Mouse (Mus musculus) stomach, embryonic 15.5 days (tissue): Measurements from ENCODE around the gene Shtn1. TPM values are rescaled to one million over a fixed set of nuclear protein-coding genes. Genes with fewer than 3 reads are reported as not detected.

Source experiments
- ATAC-seq: fragments of 200-750 bp; cut with Nextera tagmentation; 2 replicates; pipeline ENCODE4 v1.8.0; 2017; ENCODE audit warnings: low read depth, moderate number of reproducible peaks, moderate TSS enrichment; ENCODE audit not compliant: insufficient read depth, low FRiP score
- H3K27ac ChIP-seq: fragments of 300-500 bp; sonication (generic); 2 replicates; pipeline ENCODE4 v1.5.1; 2015; ENCODE audit warnings: mild to moderate bottlenecking, inconsistent platforms
- H3K27me3 ChIP-seq: fragments of 300-500 bp; sonication (generic); replicated peaks from 2 replicates; pipeline ENCODE4 v1.6.1; 2015; ENCODE audit warnings: inconsistent platforms
- H3K36me3 ChIP-seq: fragments of 300-500 bp; sonication (generic); 2 replicates; pipeline ENCODE4 v1.6.1; 2015; ENCODE audit warnings: inconsistent platforms
- H3K4me1 ChIP-seq: fragments of 300-500 bp; sonication (generic); 2 replicates; pipeline ENCODE4 v1.6.1; 2015; ENCODE audit warnings: inconsistent platforms
- H3K4me2 ChIP-seq: fragments of 300-500 bp; sonication (generic); 2 replicates; pipeline ENCODE4 v1.6.1; 2015; ENCODE audit warnings: mild to moderate bottlenecking, inconsistent platforms
- H3K4me3 ChIP-seq: fragments of 300-500 bp; sonication (generic); replicated peaks from 2 replicates; pipeline ENCODE4 v1.5.1; 2015; ENCODE audit warnings: inconsistent platforms
- H3K9ac ChIP-seq: fragments of 300-500 bp; sonication (generic); 2 replicates; pipeline ENCODE4 v1.6.1; 2015; ENCODE audit warnings: inconsistent platforms
- H3K9me3 ChIP-seq: fragments of 300-500 bp; sonication (generic); 2 replicates; pipeline ENCODE4 v1.6.1; 2016; ENCODE audit warnings: inconsistent platforms
- WGBS: fragments of 180-500 bp; shearing (Covaris S2); methylation state at CpG from one replicate; pipeline ENCODE4 v1.1.7; 2015; 5-methylcytosine and 5-hydroxymethylcytosine counted together
- polyA plus RNA-seq: library from polyadenylated mRNA; unstranded; fragments of >200 nt; fragmentation: Nextera tagmentation; extraction: Ambion mirVana; gene quantifications from 2 replicates; pipeline ENCODE4 v1.2.1, GENCODE M21; 2015

Shtn1 gene
- polyA plus RNA-seq, 1 experiment from 2014 or later = 10.0 TPM

GRCm38 (mm10) chr19:59051622-59052021 lies 24.3 kb downstream of the Shtn1 start:
- Histone ChIP-seq H3K4me2 (no peak overlapping the region), H3K9me3 (no peaks in the 10 kb centered on the region), H3K27me3 (no peaks in the 10 kb centered on the region), H3K4me1 (no peaks in the 10 kb centered on the region), H3K27ac (no peak overlapping the region), H3K9ac (no peak overlapping the region), H3K4me3 (no peak overlapping the region), H3K36me3 (no peaks in the 10 kb centered on the region)
- WGBS = 87% methylated on average over 9 of the region's 9 CpGs
- ATAC-seq = no peak

GRCm38 (mm10) chr19:59048852-59049251 lies 27.0 kb downstream of the Shtn1 start:
- WGBS = 82% methylated on average over 6 of the region's 6 CpGs
- Histone ChIP-seq H3K9me3 (no peaks in the 10 kb centered on the region), H3K9ac (no peak overlapping the region), H3K27me3 (no peaks in the 10 kb centered on the region), H3K4me2 (no peak overlapping the region), H3K4me3 (no peak overlapping the region), H3K27ac (no peak overlapping the region), H3K4me1 (no peaks in the 10 kb centered on the region), H3K36me3 (no peaks in the 10 kb centered on the region)
- ATAC-seq = no peak

- Histone ChIP-seq H3K9ac (no peak overlapping the region), H3K9me3 (no peaks in the 10 kb centered on the region), H3K4me1 (no peaks in the 10 kb centered on the region), H3K27ac (no peak overlapping the region), H3K4me2 (no peak overlapping the region), H3K4me3 (no peak overlapping the region), H3K36me3 (no peaks in the 10 kb centered on the region), H3K27me3 (no peaks in the 10 kb centered on the region)
- no peak for ATAC-seq
- WGBS = 85% methylated on average over 5 of the region's 5 CpGs
Observed at GRCm38 (mm10) chr19:59047511-59047910, 28.4 kb downstream of the Shtn1 start.

GRCm38 (mm10) chr19:59041086-59041485 lies 34.8 kb downstream of the Shtn1 start:
- H3K27ac ChIP-seq = no peak overlapping the region
- H3K4me3 ChIP-seq = no peak overlapping the region
- no peaks in the 10 kb centered on the region for H3K27me3 ChIP-seq
- H3K9ac ChIP-seq = no peak overlapping the region
- H3K4me2 ChIP-seq = no peak overlapping the region
- 83% methylated on average over 3 of the region's 3 CpGs for WGBS
- H3K36me3 ChIP-seq = no peaks in the 10 kb centered on the region
- no peak for ATAC-seq
- H3K4me1 ChIP-seq = no peaks in the 10 kb centered on the region
- no peaks in the 10 kb centered on the region for H3K9me3 ChIP-seq

GRCm38 (mm10) chr19:59038793-59039192 lies 37.1 kb downstream of the Shtn1 start:
- ATAC-seq = no peak
- Histone ChIP-seq H3K4me2 (no peak overlapping the region), H3K4me3 (no peak overlapping the region), H3K36me3 (no peaks in the 10 kb centered on the region), H3K9me3 (no peaks in the 10 kb centered on the region), H3K9ac (no peak overlapping the region), H3K27me3 (no peaks in the 10 kb centered on the region), H3K4me1 (no peaks in the 10 kb centered on the region), H3K27ac (no peak overlapping the region)
- 73% methylated on average over 4 of the region's 4 CpGs for WGBS

GRCm38 (mm10) chr19:59036811-59037210 lies 39.1 kb downstream of the Shtn1 start:
- Histone ChIP-seq H3K4me3 (no peak overlapping the region), H3K9me3 (no peaks in the 10 kb centered on the region), H3K4me2 (no peak overlapping the region), H3K4me1 (no peaks in the 10 kb centered on the region), H3K27ac (no peak overlapping the region), H3K27me3 (no peaks in the 10 kb centered on the region), H3K9ac (no peak overlapping the region), H3K36me3 (no peaks in the 10 kb centered on the region)
- 58% methylated on average over 3 of the region's 3 CpGs for WGBS
- ATAC-seq = no peak

GRCm38 (mm10) chr19:59033241-59033640 lies 42.7 kb downstream of the Shtn1 start:
- Histone ChIP-seq H3K9ac (no peak overlapping the region), H3K27me3 (no peaks in the 10 kb centered on the region), H3K4me1 (no peaks in the 10 kb centered on the region), H3K4me3 (no peak overlapping the region), H3K27ac (no peak overlapping the region), H3K9me3 (no peaks in the 10 kb centered on the region), H3K4me2 (no peak overlapping the region), H3K36me3 (no peaks in the 10 kb centered on the region)
- no peak for ATAC-seq
- 60% methylated on average over 4 of the region's 4 CpGs for WGBS

GRCm38 (mm10) chr19:59030221-59030620 lies 45.7 kb downstream of the Shtn1 start:
- no peaks in the 10 kb centered on the region for H3K9me3 ChIP-seq
- WGBS = 85% methylated on average over 1 of the region's 1 CpGs
- no peak overlapping the region for H3K9ac ChIP-seq
- no peak overlapping the region for H3K4me2 ChIP-seq
- no peak overlapping the region for H3K4me3 ChIP-seq
- no peaks in the 10 kb centered on the region for H3K36me3 ChIP-seq
- no peaks in the 10 kb centered on the region for H3K4me1 ChIP-seq
- no peaks in the 10 kb centered on the region for H3K27me3 ChIP-seq
- ATAC-seq = no peak
- H3K27ac ChIP-seq = no peak overlapping the region

- no peaks in the 10 kb centered on the region for H3K27me3 ChIP-seq
- no peaks in the 10 kb centered on the region for H3K36me3 ChIP-seq
- no peak for ATAC-seq
- H3K4me3 ChIP-seq = no peak overlapping the region
- H3K4me2 ChIP-seq = no peak overlapping the region
- no peaks in the 10 kb centered on the region for H3K9me3 ChIP-seq
- H3K27ac ChIP-seq = no peak overlapping the region
- WGBS = 78% methylated on average over 9 of the region's 9 CpGs
- H3K4me1 ChIP-seq = no peaks in the 10 kb centered on the region
- H3K9ac ChIP-seq = no peak overlapping the region
Observed at GRCm38 (mm10) chr19:59029011-59029410, 46.9 kb downstream of the Shtn1 start.

- no peak overlapping the region for H3K4me2 ChIP-seq
- WGBS = 89% methylated on average over 3 of the region's 3 CpGs
- H3K36me3 ChIP-seq = no peaks in the 10 kb centered on the region
- no peaks in the 10 kb centered on the region for H3K4me1 ChIP-seq
- no peak overlapping the region for H3K4me3 ChIP-seq
- H3K9ac ChIP-seq = no peak overlapping the region
- no peaks in the 10 kb centered on the region for H3K27me3 ChIP-seq
- no peak overlapping the region for H3K27ac ChIP-seq
- no peaks in the 10 kb centered on the region for H3K9me3 ChIP-seq
- ATAC-seq = no peak
Observed at GRCm38 (mm10) chr19:59028130-59028529, 47.8 kb downstream of the Shtn1 start.

- 90% methylated on average over 3 of the region's 3 CpGs for WGBS
- no peaks in the 10 kb centered on the region for H3K9me3 ChIP-seq
- H3K9ac ChIP-seq = no peak overlapping the region
- H3K4me2 ChIP-seq = no peak overlapping the region
- no peaks in the 10 kb centered on the region for H3K36me3 ChIP-seq
- no peaks in the 10 kb centered on the region for H3K27me3 ChIP-seq
- ATAC-seq = no peak
- H3K27ac ChIP-seq = no peak overlapping the region
- H3K4me3 ChIP-seq = no peak overlapping the region
- no peaks in the 10 kb centered on the region for H3K4me1 ChIP-seq
Observed at GRCm38 (mm10) chr19:59023876-59024275, 52.0 kb downstream of the Shtn1 start.

- no peaks in the 10 kb centered on the region for H3K36me3 ChIP-seq
Observed at GRCm38 (mm10) chr19:59021644-59022043, 54.3 kb downstream of the Shtn1 start.

GRCm38 (mm10) chr19:59010802-59011201 lies 65.1 kb downstream of the Shtn1 start:
- WGBS = 76% methylated on average over 5 of the region's 5 CpGs

More at GRCm38 (mm10) chr19:59021644-59022043, 54.3 kb downstream of the Shtn1 start:
- H3K9ac ChIP-seq = no peak overlapping the region
- H3K4me2 ChIP-seq = no peak overlapping the region
- H3K4me3 ChIP-seq = no peak overlapping the region
- no peaks in the 10 kb centered on the region for H3K4me1 ChIP-seq
- H3K9me3 ChIP-seq = no peaks in the 10 kb centered on the region
- ATAC-seq = no peak
- no peaks in the 10 kb centered on the region for H3K27me3 ChIP-seq
- no peak overlapping the region for H3K27ac ChIP-seq

More at GRCm38 (mm10) chr19:59010802-59011201, 65.1 kb downstream of the Shtn1 start:
- H3K4me2 ChIP-seq = no peak overlapping the region
- no peaks in the 10 kb centered on the region for H3K4me1 ChIP-seq
- H3K4me3 ChIP-seq = no peak overlapping the region
- H3K9ac ChIP-seq = no peak overlapping the region
- H3K36me3 ChIP-seq = no peaks in the 10 kb centered on the region
- ATAC-seq = no peak
- no peaks in the 10 kb centered on the region for H3K9me3 ChIP-seq
- no peak overlapping the region for H3K27ac ChIP-seq
- H3K27me3 ChIP-seq = no peaks in the 10 kb centered on the region
